Mouse (Mus musculus) left cerebral cortex, adult 18-20 months (tissue): ENCODE data around the gene Bcl7c. TPM values are rescaled to one million over a fixed set of nuclear protein-coding genes. Genes with fewer than 3 reads are reported as not detected.
A peak's percentile ranks its signal among the peaks of the same experiment; 100 is the strongest.
"Not testable (repeated sequence)": the region's sequence is repeated elsewhere in the genome, so short reads cannot be mapped to it uniquely, and the experiment has no call there.

Source experiments
- DNase-seq, 2 experiments: peaks; one replicate each; pipeline ENCODE4 v3.0.0; 2021 to 2022; ENCODE audit warnings: low spot score in 2 of 2, mixed read lengths in 1 of 2
- total RNA-seq, 2 experiments: library from RNA; stranded (reverse); gene quantifications; 2 replicates each; pipeline ENCODE4 v1.2.3; 2021

The Bcl7c gene
- total RNA-seq, 2 experiments from 2014 or later, result 44.6 to 46.4 TPM

GRCm38 (mm10) chr7:127718339-127718738 lies 9.6 kb upstream of the Bcl7c start:
- no peak for DNase-seq

GRCm38 (mm10) chr7:127716992-127717391 lies 8.3 kb upstream of the Bcl7c start:
- DNase-seq, result peak; percentile 63 to 71

GRCm38 (mm10) chr7:127714816-127715215 lies 6.1 kb upstream of the Bcl7c start:
- DNase-seq, result no peak

GRCm38 (mm10) chr7:127712461-127713385 lies 4.0 kb upstream of the Bcl7c start, which contains the start of gene Ctf1:
Ctf1 (plus strand) TSS chr7:127712736.
- DNase-seq, result peak; percentile 78 to 80

- DNase-seq, result no peak
Observed at GRCm38 (mm10) chr7:127711456-127711855, 2.7 kb upstream of the Bcl7c start.

- no peak for DNase-seq
Observed at GRCm38 (mm10) chr7:127711031-127711430, 2.3 kb upstream of the Bcl7c start.

- DNase-seq, result no peak
Observed at GRCm38 (mm10) chr7:127709261-127709979, 687 bp upstream of the Bcl7c start.

GRCm38 (mm10) chr7:127707957-127708206 lies 851 bp downstream of the Bcl7c start:
- no peak for DNase-seq

GRCm38 (mm10) chr7:127707045-127707956 lies 1.4 kb downstream of the Bcl7c start:
- no peak for DNase-seq

GRCm38 (mm10) chr7:127705706-127706105 lies 3.0 kb downstream of the Bcl7c start:
- DNase-seq, result no peak

GRCm38 (mm10) chr7:127704598-127704997 lies 4.1 kb downstream of the Bcl7c start:
- DNase-seq, result no peak

- DNase-seq, result no peak
Observed at GRCm38 (mm10) chr7:127703561-127704178, 5.1 kb downstream of the Bcl7c start.

GRCm38 (mm10) chr7:127700712-127701331 lies 7.9 kb downstream of the Bcl7c start:
- DNase-seq, result no peak

- no peak for DNase-seq
Observed at GRCm38 (mm10) chr7:127698986-127699385, 9.7 kb downstream of the Bcl7c start.

GRCm38 (mm10) chr7:127693730-127694129 lies 15.0 kb downstream of the Bcl7c start:
- not testable (repeated sequence) for DNase-seq

- DNase-seq, result no peak
Observed at GRCm38 (mm10) chr7:127693290-127693689, 15.4 kb downstream of the Bcl7c start.

GRCm38 (mm10) chr7:127691221-127691989 lies 17.3 kb downstream of the Bcl7c start:
- peak; percentile 36 to 41 for DNase-seq

GRCm38 (mm10) chr7:127689626-127690280 lies 19.0 kb downstream of the Bcl7c start:
- no peak for DNase-seq

- DNase-seq, result peak in 1 of 2 experiments; percentile 44
Observed at GRCm38 (mm10) chr7:127688935-127689334, 19.8 kb downstream of the Bcl7c start.
